Mouse (Mus musculus) lung, postnatal 0 days (tissue): ENCODE results near the gene Mapt. TPM values are rescaled to one million over a fixed set of nuclear protein-coding genes. Genes with fewer than 3 reads are reported as not detected.
"Not testable (repeated sequence)": the region's sequence is repeated elsewhere in the genome, so short reads cannot be mapped to it uniquely, and the experiment has no call there.

ENCODE experiments used
- ATAC-seq: fragments of 200-750 bp; cut with Nextera tagmentation; 2 replicates; pipeline ENCODE4 v1.8.0; 2017; ENCODE audit warnings: moderate library complexity
- DNase-seq: peaks from one replicate; pipeline ENCODE4 v3.0.0-alpha.2; 2016; ENCODE audit warnings: low spot score
- H3K27ac ChIP-seq: fragments of 300-500 bp; sonication (generic); 2 replicates; pipeline ENCODE4 v1.5.1; 2014; ENCODE audit warnings: antibody characterized with exemption, mild to moderate bottlenecking, low read length, mixed read lengths
- H3K27me3 ChIP-seq: fragments of 300-500 bp; sonication (generic); replicated peaks from 2 replicates; pipeline ENCODE4 v1.6.1; 2014; ENCODE audit warnings: low read length, mixed read lengths; ENCODE audit not compliant: insufficient read depth
- H3K36me3 ChIP-seq: fragments of 300-500 bp; sonication (generic); 2 replicates; pipeline ENCODE4 v1.6.1; 2014; ENCODE audit warnings: low read length, mixed read lengths; ENCODE audit not compliant: insufficient read depth
- H3K4me1 ChIP-seq: fragments of 300-500 bp; sonication (generic); 2 replicates; pipeline ENCODE4 v1.6.1; 2014; ENCODE audit warnings: antibody characterized with exemption, low read depth, low read length, mixed read lengths; ENCODE audit not compliant: insufficient read depth
- H3K4me2 ChIP-seq: fragments of 300-500 bp; sonication (generic); replicated peaks from 2 replicates; pipeline ENCODE4 v1.6.1; 2014; ENCODE audit warnings: low read depth, mild to moderate bottlenecking, low read length, moderate library complexity, mixed read lengths
- H3K4me3 ChIP-seq: fragments of 300-500 bp; sonication (generic); 2 replicates; pipeline ENCODE4 v1.5.1; 2014; ENCODE audit warnings: low read depth, low read length
- H3K9ac ChIP-seq: fragments of 300-500 bp; sonication (generic); replicated peaks from 2 replicates; pipeline ENCODE4 v1.6.1; 2014; ENCODE audit warnings: low read depth, mild to moderate bottlenecking
- H3K9me3 ChIP-seq: fragments of 300-500 bp; sonication (generic); 2 replicates; pipeline ENCODE4 v1.6.1; 2016; ENCODE audit warnings: low read length, mixed read lengths
- CTCF ChIP-seq: IDR thresholded peaks from 2 replicates; pipeline ENCODE4 v1.5.1; 2016; ENCODE audit warnings: antibody characterized with exemption, mild to moderate bottlenecking
- EP300 ChIP-seq: IDR thresholded peaks from 2 replicates; pipeline ENCODE4 v1.6.1; 2016; ENCODE audit warnings: antibody characterized with exemption, mild to moderate bottlenecking, control low read depth
- WGBS: fragments of 180-500 bp; shearing (Covaris S2); extraction: QIAGEN DNeasy Blood & Tissue Kit; methylation state at CpG from one replicate; pipeline ENCODE4 v1.1.7; 2014; 5-methylcytosine and 5-hydroxymethylcytosine counted together
- polyA plus RNA-seq: library from polyadenylated mRNA; unstranded; fragments of >200 nt; fragmentation: Nextera tagmentation; extraction: Ambion mirVana; gene quantifications from 2 replicates; pipeline ENCODE4 v1.2.1, GENCODE M21; 2015

Mapt gene
- polyA plus RNA-seq, 1 experiment from 2014 or later: 15.9 TPM

DNA sequence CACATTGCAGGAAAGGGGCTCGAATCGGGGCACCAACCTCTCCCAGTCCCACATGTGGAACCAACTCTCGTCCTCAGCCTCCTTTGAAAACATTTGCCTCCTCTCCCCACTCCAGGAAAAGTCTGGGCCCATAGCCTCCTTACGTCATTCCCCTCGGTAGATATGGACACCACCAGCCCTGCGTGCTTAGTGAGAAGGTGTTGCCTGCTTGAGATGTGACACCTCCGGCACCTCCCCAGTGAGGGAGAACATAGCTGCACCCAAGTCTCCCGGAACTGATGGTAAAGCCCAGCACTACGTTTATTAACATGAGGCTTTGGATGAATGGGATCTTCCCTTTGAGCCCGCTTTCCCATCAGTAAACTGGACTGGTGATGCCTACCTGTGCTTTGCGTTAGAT, 35.8 kb upstream of the Mapt start:
- DNase-seq (no peak), ATAC-seq (no peak)
- no peak overlapping the region for H3K27ac ChIP-seq
- TF ChIP-seq CTCF: no peak
- no peak for TF ChIP-seq EP300
- no peaks in the 10 kb centered on the region for H3K4me1 ChIP-seq
- WGBS: 61% methylated on average over 11 of the region's 11 CpGs
- H3K4me2 ChIP-seq: no peak overlapping the region
- H3K27me3 ChIP-seq: no peaks in the 10 kb centered on the region
- no peak overlapping the region for H3K4me3 ChIP-seq
- no peak overlapping the region for H3K9ac ChIP-seq
- no peaks in the 10 kb centered on the region for H3K36me3 ChIP-seq
- no peaks in the 10 kb centered on the region for H3K9me3 ChIP-seq

DNA sequence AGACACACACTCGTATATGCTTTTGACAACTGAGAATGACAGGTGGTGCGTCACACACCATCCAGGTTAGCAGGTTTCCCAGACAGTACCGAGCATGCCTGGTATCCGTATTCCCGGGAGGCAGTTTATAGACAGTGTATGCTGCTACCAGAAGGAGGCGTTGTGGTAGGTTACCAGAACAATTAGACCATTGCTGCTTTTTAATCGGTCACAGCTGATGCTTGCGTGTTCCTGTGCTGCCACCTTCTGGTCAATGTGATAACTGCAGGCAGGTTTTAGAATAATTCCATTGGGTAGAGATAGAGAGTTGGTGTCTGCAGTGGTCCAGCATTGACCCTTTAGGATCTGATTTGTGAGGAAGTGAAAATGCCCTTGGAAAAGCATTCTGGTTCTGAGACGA, 35.4 kb upstream of the Mapt start:
- TF ChIP-seq EP300 (no peak), CTCF (peak; percentile 99)
- 11% methylated on average over 9 of the region's 9 CpGs for WGBS
- DNase-seq (peak; percentile 82), ATAC-seq (peak; percentile 53)
- no peaks in the 10 kb centered on the region for H3K9me3 ChIP-seq
- H3K4me2 ChIP-seq: no peak overlapping the region
- no peak overlapping the region for H3K4me3 ChIP-seq
- H3K27me3 ChIP-seq: no peaks in the 10 kb centered on the region
- no peak overlapping the region for H3K27ac ChIP-seq
- no peak overlapping the region for H3K9ac ChIP-seq
- no peaks in the 10 kb centered on the region for H3K36me3 ChIP-seq
- H3K4me1 ChIP-seq: no peaks in the 10 kb centered on the region

DNA sequence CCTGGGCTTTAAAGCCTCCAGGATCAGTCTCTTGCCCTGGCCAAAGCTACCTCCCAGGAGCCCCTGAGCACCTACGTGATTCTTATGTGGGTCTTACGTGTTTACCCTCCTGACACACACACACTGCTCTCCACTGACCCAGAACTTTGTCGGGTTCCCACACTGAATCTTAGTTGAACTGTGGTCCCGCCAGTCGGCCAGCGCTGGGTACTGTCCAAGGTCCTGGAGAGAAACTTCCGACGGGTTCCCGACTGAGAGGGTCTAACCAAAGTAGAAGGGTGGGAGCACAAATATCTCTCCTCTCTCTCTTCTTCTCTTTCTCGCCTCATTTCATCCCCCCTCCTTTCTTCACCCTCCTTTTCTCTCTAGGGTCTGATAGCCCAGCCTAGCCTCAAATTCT, 33.3 kb upstream of the Mapt start:
- DNase-seq (peak; percentile 28), ATAC-seq (no peak)
- Histone ChIP-seq H3K9me3 (no peaks in the 10 kb centered on the region), H3K27ac (no peak overlapping the region), H3K9ac (no peak overlapping the region), H3K4me2 (no peak overlapping the region), H3K4me3 (no peak overlapping the region), H3K4me1 (no peaks in the 10 kb centered on the region), H3K27me3 (no peaks in the 10 kb centered on the region), H3K36me3 (no peaks in the 10 kb centered on the region)
- WGBS: 3% methylated on average over 10 of the region's 10 CpGs
- TF ChIP-seq EP300 (no peak), CTCF (no peak)

DNA sequence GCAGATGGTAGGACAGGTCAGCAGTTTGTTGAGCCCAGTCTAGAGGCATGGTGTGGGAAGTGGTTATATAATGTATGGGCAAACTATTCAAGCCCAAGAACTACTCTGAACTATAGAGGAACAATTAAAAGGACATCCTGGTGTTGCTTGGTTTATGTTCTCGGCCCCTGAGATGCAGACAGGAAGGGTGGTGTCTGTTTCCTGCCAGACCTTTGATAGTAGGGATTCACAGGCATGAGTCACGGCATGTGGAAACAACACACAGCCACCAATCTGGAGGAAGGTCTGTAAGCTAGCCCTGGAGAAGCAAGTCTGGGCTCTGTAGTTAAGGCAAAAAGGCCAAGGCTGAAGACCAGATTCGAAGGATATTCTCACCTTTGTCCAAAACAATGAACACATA, 27.9 kb upstream of the Mapt start:
- 47% methylated on average over 3 of the region's 3 CpGs for WGBS
- H3K4me3 ChIP-seq: no peak overlapping the region
- H3K36me3 ChIP-seq: no peaks in the 10 kb centered on the region
- H3K4me2 ChIP-seq: no peak overlapping the region
- no peaks in the 10 kb centered on the region for H3K27me3 ChIP-seq
- no peak for DNase-seq
- TF ChIP-seq EP300: peak; percentile 27; the same call in 1 of the 2 replicates
- TF ChIP-seq CTCF: no peak
- H3K27ac ChIP-seq: no peak overlapping the region
- peak; percentile 26; the same call in 1 of the 2 replicates for ATAC-seq
- no peak overlapping the region for H3K9ac ChIP-seq
- H3K4me1 ChIP-seq: no peaks in the 10 kb centered on the region
- H3K9me3 ChIP-seq: no peaks in the 10 kb centered on the region

DNA sequence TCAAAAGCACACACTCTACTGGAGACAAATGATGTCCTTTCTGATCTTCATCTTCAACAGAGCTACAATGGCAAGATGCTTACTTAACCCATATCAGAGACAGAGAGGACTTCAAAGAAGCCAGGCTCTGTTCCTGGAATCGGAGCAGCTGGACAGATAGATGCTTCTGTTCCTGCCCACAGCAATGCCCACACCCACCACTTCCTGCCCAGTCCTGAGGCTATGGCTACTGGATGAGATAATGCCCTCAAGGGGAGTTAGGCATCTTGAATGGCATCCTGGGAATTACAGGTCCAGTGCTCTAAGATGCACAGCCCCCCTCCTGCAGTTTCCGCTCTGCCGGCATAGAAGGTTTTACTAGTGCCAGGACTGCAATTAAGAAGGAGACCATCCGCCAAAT, 24.6 kb upstream of the Mapt start:
- no peak overlapping the region for H3K27ac ChIP-seq
- H3K4me2 ChIP-seq: no peak overlapping the region
- no peak for TF ChIP-seq EP300
- WGBS: 76% methylated on average over 4 of the region's 4 CpGs
- H3K9ac ChIP-seq: no peak overlapping the region
- no peaks in the 10 kb centered on the region for H3K27me3 ChIP-seq
- H3K9me3 ChIP-seq: no peaks in the 10 kb centered on the region
- no peak for DNase-seq
- H3K4me3 ChIP-seq: no peak overlapping the region
- H3K4me1 ChIP-seq: no peaks in the 10 kb centered on the region
- H3K36me3 ChIP-seq: no peaks in the 10 kb centered on the region
- no peak for ATAC-seq

DNA sequence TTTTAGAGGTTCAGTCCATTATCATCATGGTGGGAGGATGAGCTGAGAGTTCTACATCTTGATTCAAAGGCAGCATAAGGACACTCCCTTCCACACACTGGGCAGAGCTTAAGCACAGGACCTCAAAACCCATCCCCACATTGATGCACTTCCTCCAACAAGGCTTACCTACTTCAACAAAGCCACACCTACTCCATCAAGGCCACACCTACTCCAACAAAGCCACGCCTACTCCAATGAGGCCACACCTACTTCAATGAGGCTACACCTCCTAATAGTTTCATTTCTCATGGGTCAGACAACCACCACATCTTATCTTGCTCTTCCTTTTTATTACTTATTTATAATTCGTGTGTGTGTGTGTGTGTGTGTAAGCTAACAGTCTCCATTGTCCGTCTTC, 22.1 kb upstream of the Mapt start:
- H3K4me3 ChIP-seq: no peak overlapping the region
- H3K27ac ChIP-seq: no peak overlapping the region
- TF ChIP-seq EP300 (no peak), CTCF (no peak)
- no peaks in the 10 kb centered on the region for H3K27me3 ChIP-seq
- H3K9ac ChIP-seq: no peak overlapping the region
- DNase-seq (no peak), ATAC-seq (no peak)
- WGBS: 67% methylated on average over 3 of the region's 3 CpGs
- no peaks in the 10 kb centered on the region for H3K9me3 ChIP-seq
- H3K4me2 ChIP-seq: no peak overlapping the region
- H3K4me1 ChIP-seq: no peaks in the 10 kb centered on the region
- no peaks in the 10 kb centered on the region for H3K36me3 ChIP-seq

DNA sequence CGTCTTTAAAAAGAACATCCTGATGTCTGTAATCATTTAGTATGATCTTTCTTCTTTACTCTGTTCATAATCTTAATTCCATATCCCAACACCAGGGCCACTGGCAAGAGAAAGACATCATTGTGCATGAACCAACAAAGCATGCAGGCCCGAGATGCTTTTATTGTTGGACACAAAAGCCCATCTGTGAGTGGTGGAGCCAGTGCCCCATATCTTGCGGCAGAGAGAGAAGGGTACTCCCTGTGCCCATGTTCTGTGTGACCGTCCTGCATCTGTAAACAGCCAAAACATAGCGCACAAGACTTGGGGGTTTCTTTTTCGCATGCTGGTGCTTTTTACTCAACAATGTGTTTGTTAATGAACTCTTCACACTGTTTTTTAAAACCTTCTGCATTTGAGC, 19.9 kb upstream of the Mapt start:
- no peak for TF ChIP-seq CTCF
- no peak for TF ChIP-seq EP300
- no peaks in the 10 kb centered on the region for H3K27me3 ChIP-seq
- ATAC-seq (no peak), DNase-seq (no peak)
- H3K4me3 ChIP-seq: no peak overlapping the region
- WGBS: 85% methylated on average over 6 of the region's 6 CpGs
- H3K9me3 ChIP-seq: no peaks in the 10 kb centered on the region
- no peak overlapping the region for H3K9ac ChIP-seq
- no peak overlapping the region for H3K27ac ChIP-seq
- H3K4me1 ChIP-seq: no peaks in the 10 kb centered on the region
- H3K4me2 ChIP-seq: no peak overlapping the region
- no peaks in the 10 kb centered on the region for H3K36me3 ChIP-seq

DNA sequence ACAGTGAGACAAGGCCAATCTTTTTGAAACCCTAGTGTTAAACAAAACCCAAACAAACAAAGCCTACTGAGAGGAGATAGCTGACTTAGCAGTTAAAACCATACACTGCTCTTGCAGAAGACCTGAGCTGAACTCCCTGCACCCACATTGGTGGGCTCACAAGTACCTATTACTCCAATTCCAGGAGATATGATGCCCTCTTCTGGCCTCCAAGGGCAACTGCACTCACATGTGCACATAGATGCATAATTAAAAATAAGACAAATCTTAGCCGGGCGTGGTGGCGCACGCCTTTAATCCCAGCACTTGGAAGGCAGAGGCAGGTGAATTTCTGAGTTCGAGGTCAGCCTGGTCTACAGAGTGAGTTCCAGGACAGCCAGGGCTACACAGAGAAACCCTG, 17.1 kb upstream of the Mapt start:
- H3K9ac ChIP-seq, H3K27ac ChIP-seq, ATAC-seq, H3K4me3 ChIP-seq, H3K27me3 ChIP-seq, H3K4me1 ChIP-seq, H3K9me3 ChIP-seq, DNase-seq, H3K4me2 ChIP-seq, H3K36me3 ChIP-seq: not testable (repeated sequence)
- WGBS: 93% methylated on average over 5 of the region's 5 CpGs
